Mouse (Mus musculus) limb, embryonic 15.5 days (tissue): ENCODE measurements around the gene Satb2. TPM values are rescaled to one million over a fixed set of nuclear protein-coding genes. Genes with fewer than 3 reads are reported as not detected.

ENCODE experiments used
- ATAC-seq: fragments of 200-750 bp; cut with Nextera tagmentation; 2 replicates; pipeline ENCODE4 v1.8.0; 2017; ENCODE audit warnings: low read depth, moderate TSS enrichment; ENCODE audit not compliant: insufficient number of reproducible peaks, low FRiP score, low TSS enrichment
- H3K27ac ChIP-seq: fragments of 300-500 bp; sonication (generic); 2 replicates; pipeline ENCODE4 v1.5.1; 2015; ENCODE audit warnings: moderate library complexity, mild to moderate bottlenecking, inconsistent platforms
- H3K27me3 ChIP-seq: fragments of 300-500 bp; sonication (generic); 2 replicates; pipeline ENCODE4 v1.6.1; 2015; ENCODE audit warnings: inconsistent platforms
- H3K36me3 ChIP-seq: fragments of 300-500 bp; sonication (generic); 2 replicates; pipeline ENCODE4 v1.6.1; 2015; ENCODE audit warnings: inconsistent platforms
- H3K4me1 ChIP-seq: fragments of 300-500 bp; sonication (generic); 2 replicates; pipeline ENCODE4 v1.6.1; 2015; ENCODE audit warnings: inconsistent platforms
- H3K4me2 ChIP-seq: fragments of 300-500 bp; sonication (generic); 2 replicates; pipeline ENCODE4 v1.6.1; 2015; ENCODE audit warnings: mild to moderate bottlenecking, inconsistent platforms
- H3K4me3 ChIP-seq: fragments of 300-500 bp; sonication (generic); 2 replicates; pipeline ENCODE4 v1.5.1; 2015; ENCODE audit warnings: mild to moderate bottlenecking, inconsistent platforms
- H3K9ac ChIP-seq: fragments of 300-500 bp; sonication (generic); 2 replicates; pipeline ENCODE4 v1.6.1; 2015; ENCODE audit warnings: inconsistent platforms
- H3K9me3 ChIP-seq: fragments of 300-500 bp; sonication (generic); 2 replicates; pipeline ENCODE4 v1.6.1; 2016; ENCODE audit warnings: inconsistent platforms
- WGBS: fragments of 180-500 bp; shearing (Covaris S2); methylation state at CpG from one replicate; pipeline ENCODE4 v1.1.7; 2015; 5-methylcytosine and 5-hydroxymethylcytosine counted together
- polyA plus RNA-seq: library from polyadenylated mRNA; unstranded; fragments of >200 nt; fragmentation: Nextera tagmentation; extraction: Ambion mirVana; gene quantifications from 2 replicates; pipeline ENCODE4 v1.2.1, GENCODE M21; 2015

Gene Satb2
- polyA plus RNA-seq, 1 experiment from 2014 or later: 4.3 TPM

DNA sequence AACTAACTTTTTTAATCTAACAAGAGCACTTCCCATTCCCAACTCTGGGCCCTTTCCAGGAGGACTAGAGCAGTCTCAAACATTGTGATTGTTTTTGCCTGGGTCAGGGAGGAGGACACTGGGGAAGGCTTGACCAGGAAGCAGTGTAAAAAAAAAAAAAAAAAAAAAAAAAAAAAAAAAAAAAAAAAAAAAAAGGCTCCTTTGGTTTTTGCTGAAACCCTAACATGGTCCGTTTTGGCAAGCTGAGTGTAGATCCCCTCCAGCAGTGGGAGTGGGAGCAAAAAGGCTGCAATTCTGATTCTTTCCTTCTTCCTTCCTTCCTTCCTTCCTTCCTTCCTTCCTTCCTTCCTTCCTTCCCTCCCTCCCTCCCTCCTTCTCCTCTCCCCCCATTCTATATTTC is 3.1 kb upstream of the Satb2 start:
- H3K9ac ChIP-seq: no peak overlapping the region
- H3K4me3 ChIP-seq: no peak overlapping the region
- no peaks in the 10 kb centered on the region for H3K9me3 ChIP-seq
- H3K4me1 ChIP-seq: peaks cover 42% of the 10 kb centered on the region
- WGBS: 0% methylated on average over 1 of the region's 1 CpGs
- H3K4me2 ChIP-seq: no peak overlapping the region
- H3K36me3 ChIP-seq: no peaks in the 10 kb centered on the region
- no peak overlapping the region for H3K27ac ChIP-seq
- no peak for ATAC-seq
- H3K27me3 ChIP-seq: peaks cover 84% of the 10 kb centered on the region

DNA sequence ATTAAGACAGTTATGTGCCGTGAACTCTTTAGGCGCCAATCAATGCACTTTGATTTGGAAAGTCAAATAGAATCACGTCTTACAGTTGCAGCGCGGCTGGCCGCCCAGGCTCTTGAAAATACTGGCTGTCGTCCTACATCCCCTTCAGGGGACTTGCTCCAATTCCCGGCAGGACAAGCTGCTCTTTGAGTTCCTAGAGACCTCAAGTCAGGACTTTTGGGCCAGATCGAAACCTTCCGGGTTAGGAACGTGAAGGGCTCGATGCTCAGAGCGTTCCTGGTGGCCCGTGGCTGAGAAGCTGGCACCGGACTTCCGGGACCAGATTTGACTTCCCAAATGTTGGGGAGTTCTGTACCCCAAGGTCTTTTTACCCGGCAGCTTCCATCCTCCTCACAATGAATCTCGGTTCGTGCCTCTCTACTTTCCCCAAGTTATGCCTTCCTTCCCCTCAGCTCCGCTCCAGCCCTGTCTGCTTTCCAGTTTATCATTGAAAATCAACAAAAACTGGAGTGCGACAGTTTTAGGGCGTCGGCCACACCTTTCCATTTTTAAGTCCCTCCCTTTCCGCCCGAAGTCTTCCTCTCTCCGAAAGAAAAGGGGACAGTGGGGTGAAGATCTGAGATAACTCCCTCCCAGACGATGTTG is 2.3 kb upstream of the Satb2 start:
- 2% methylated on average over 27 of the region's 27 CpGs for WGBS
- Histone ChIP-seq H3K4me3 (peak overlapping the region; percentile 27), H3K9me3 (no peaks in the 10 kb centered on the region), H3K27ac (no peak overlapping the region), H3K36me3 (no peaks in the 10 kb centered on the region), H3K4me1 (peaks cover 43% of the 10 kb centered on the region), H3K27me3 (peaks cover 85% of the 10 kb centered on the region), H3K4me2 (peak overlapping the region; percentile 38), H3K9ac (no peak overlapping the region)
- no peak for ATAC-seq

DNA sequence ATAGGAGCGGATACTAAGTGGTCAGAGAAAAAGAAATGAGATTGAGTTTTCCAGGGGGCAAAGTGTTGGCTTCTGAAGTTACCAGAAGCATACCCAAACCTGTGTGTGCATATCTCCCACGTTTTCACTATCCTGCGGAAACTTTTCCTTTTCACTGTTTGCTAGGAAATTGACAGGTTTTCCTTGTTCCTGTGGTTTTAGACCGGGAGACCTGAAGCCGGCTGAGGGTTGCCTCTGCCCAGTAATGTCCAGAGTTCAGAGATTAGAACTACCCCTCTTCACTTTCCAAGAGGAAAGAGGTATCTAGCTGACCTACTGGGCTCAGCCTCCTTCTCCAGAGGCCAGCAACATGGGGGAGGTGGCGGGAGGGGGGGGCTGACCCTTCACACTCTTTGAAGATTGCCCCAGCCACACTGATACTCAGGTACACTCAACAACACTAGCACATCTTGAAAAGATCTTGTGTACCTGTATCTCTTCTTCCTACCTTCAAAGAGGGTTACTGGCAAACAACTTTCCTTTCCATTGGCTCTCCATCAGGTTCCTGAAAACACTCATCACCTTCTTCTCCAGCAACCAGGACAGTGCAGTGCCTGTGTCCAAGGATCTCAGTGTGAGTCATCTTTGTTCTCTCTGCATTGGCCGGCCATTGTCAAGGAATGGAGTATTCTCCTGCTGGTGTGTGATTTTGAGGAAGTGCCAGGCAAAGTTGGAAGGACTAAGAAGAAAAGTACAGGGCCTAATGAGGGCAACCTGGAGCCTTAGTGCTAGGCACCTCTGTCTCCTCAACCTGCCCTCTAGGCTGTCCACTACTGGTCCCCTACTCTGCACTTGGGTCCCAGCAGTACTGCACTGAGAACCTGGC is 1.3 kb upstream of the Satb2 start:
- H3K4me1 ChIP-seq: peaks cover 45% of the 10 kb centered on the region
- no peak overlapping the region for H3K4me3 ChIP-seq
- H3K9me3 ChIP-seq: no peaks in the 10 kb centered on the region
- H3K4me2 ChIP-seq: no peak overlapping the region
- no peak overlapping the region for H3K27ac ChIP-seq
- no peaks in the 10 kb centered on the region for H3K36me3 ChIP-seq
- H3K9ac ChIP-seq: no peak overlapping the region
- WGBS: 6% methylated on average over 7 of the region's 7 CpGs
- H3K27me3 ChIP-seq: peaks cover 81% of the 10 kb centered on the region
- no peak for ATAC-seq

DNA sequence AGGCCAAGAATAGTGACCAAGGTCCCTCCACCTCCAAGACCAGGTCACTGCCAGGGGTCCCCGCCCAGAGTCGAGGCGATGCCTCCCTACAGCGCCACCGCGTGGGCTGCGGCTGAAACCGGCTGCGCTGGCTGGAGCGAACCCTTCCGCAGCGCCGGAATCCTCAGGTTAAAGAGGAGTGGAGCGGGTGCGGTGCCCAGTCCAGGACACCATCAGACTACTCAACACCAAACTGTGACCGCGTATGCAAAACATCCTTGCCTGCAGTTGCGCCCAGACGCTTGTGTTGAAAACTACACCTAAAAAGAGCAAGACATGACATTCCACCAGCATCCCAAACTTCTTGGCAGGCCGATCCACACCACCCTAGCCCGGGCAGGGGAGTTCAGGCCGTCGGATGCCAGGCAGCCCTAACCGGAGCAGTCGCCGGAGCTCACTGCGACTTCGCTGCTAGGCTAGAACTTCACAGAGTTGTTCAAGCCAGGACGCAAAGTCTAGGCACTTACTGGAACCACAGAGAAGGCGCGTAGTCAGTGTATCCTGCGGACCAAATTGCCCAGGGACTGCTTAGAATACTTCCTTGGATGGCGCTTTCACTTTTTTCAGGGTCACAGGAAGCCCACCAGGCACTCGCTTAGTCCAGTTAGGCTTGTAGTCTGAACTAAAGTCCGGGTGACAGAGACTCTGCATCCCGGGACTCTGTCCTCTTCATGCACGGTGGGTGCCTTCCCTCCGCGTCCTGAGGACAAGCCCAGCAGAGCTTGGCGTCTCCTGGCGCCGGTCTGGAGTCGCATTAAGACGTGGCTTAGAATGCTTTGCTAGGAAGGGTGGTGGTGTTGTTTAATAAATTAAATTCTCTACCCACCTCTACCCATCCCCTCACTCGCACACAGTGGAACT is 999 bp downstream of the Satb2 start:
- peaks cover 36% of the 10 kb centered on the region for H3K4me1 ChIP-seq
- H3K36me3 ChIP-seq: no peaks in the 10 kb centered on the region
- H3K27ac ChIP-seq: no peak overlapping the region
- no peak overlapping the region for H3K9ac ChIP-seq
- peaks cover 65% of the 10 kb centered on the region for H3K27me3 ChIP-seq
- no peaks in the 10 kb centered on the region for H3K9me3 ChIP-seq
- peak overlapping the region; percentile 30 for H3K4me3 ChIP-seq
- WGBS: 1% methylated on average over 45 of the region's 45 CpGs
- no peak for ATAC-seq
- peak overlapping the region; percentile 47 for H3K4me2 ChIP-seq

DNA sequence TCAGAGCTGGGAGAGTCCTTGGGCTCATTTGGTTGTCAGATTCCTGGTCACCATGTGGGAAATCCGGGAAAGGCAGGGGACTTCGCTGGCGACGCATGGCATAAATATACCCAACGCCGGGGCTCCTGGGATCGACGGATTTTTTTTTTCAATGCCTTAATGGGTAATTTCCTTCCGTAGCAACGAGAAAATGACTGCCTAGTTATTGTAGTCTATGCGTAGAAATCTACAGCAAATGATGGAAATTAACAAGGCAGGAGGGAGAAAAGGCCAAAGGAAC is 1.7 kb downstream of the Satb2 start:
- H3K36me3 ChIP-seq: no peaks in the 10 kb centered on the region
- WGBS: 5% methylated on average over 11 of the region's 11 CpGs
- peak overlapping the region; percentile 30 for H3K4me3 ChIP-seq
- H3K4me1 ChIP-seq: peaks cover 40% of the 10 kb centered on the region
- H3K27me3 ChIP-seq: peaks cover 59% of the 10 kb centered on the region
- ATAC-seq: no peak
- H3K4me2 ChIP-seq: peak overlapping the region; percentile 47
- no peak overlapping the region for H3K27ac ChIP-seq
- no peak overlapping the region for H3K9ac ChIP-seq
- no peaks in the 10 kb centered on the region for H3K9me3 ChIP-seq

DNA sequence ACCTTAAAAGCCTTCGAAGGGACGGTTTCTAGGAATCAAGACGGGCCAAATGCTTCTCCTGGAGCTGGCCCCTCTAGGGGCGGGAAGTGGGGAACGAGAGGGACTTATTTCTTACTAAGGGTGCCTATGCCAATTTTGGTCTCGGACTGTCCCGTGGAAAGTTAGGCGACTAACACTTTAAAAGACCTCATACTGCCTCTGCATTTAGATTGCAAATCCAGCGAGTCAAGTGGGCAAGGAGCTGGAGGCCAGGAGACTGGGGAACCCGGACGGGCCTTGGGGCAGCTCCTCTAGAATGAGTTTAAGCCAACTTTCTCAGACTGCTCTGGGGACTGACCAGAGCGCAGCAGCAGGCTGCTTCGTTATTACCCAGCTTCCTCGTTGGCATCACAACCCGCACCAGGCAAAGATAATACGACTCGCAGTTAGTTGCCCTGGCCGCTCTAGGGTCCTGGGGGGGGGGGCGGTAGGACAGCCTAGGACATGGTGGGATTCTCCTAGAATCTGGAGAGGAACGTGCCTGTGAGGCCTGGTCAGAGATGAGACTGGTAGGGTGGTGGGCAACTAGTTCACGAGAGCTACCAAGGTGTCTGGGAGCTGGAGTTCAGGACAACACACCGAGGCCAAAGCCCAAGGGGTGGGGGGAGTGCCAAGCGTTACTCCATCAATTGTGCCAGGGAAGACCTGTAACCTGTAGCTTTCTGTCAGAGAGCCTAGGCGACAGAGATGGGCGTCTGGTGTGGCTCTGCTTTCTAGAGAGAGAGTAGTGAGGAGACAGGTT is 2.2 kb downstream of the Satb2 start:
- Histone ChIP-seq H3K4me2 (0 out of 2 replicates have a peak overlapping the region, but pooled peaks have one; percentile 47), H3K4me1 (peaks cover 46% of the 10 kb centered on the region), H3K9me3 (no peaks in the 10 kb centered on the region), H3K27me3 (peaks cover 57% of the 10 kb centered on the region), H3K36me3 (no peaks in the 10 kb centered on the region), H3K4me3 (0 out of 2 replicates have a peak overlapping the region, but pooled peaks have one; percentile 30), H3K9ac (no peak overlapping the region), H3K27ac (no peak overlapping the region)
- no peak for ATAC-seq
- WGBS: 10% methylated on average over 25 of the region's 25 CpGs

DNA sequence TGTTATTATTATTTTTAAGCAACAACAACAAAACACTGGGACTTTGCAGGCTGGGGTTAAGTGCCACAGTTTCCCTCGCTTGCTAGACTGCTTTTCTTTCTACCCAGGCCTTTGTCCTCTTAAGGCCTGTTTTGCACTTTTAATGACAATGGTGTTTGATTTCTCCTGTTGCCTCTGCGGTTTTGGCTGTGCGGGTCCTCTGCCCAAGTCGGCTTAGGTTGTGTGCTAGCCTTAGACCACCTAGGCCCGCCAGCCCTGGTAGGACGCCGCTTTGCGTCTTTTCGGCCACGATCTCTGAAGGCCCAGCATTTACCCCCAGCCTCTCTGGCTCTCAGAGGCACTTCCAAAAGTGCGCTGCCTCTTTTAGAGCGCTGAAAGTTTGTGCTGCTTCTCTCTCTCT is 2.9 kb downstream of the Satb2 start:
- H3K9ac ChIP-seq: no peak overlapping the region
- no peak overlapping the region for H3K4me3 ChIP-seq
- H3K27ac ChIP-seq: no peak overlapping the region
- H3K27me3 ChIP-seq: peaks cover 57% of the 10 kb centered on the region
- no peaks in the 10 kb centered on the region for H3K9me3 ChIP-seq
- 16% methylated on average over 12 of the region's 12 CpGs for whole genome bisulfite sequencing
- H3K4me2 ChIP-seq: no peak overlapping the region
- ATAC-seq: no peak
- no peaks in the 10 kb centered on the region for H3K36me3 ChIP-seq
- H3K4me1 ChIP-seq: peaks cover 46% of the 10 kb centered on the region

DNA sequence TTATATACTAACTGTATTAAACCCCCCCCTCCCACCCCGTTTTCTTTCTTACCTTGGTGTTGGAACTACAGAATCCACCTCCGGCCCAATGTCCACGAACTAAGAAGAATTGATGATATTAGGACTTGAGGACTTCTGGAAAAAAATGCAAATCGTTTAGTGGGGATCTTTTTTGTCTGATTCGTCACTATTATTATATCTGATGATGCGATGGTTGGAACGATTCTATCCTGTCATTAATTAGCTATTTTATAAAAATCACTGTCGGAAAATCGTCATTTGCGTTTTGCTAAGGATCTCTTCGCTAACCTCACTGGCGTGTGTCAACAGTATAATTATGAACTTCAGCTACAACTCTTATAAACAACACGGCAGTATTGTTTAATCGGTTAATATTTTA is 4.3 kb downstream of the Satb2 start:
- Histone ChIP-seq H3K4me1 (peaks cover 52% of the 10 kb centered on the region), H3K4me3 (no peak overlapping the region), H3K27me3 (peaks cover 56% of the 10 kb centered on the region), H3K36me3 (no peaks in the 10 kb centered on the region), H3K9me3 (no peaks in the 10 kb centered on the region), H3K27ac (no peak overlapping the region), H3K9ac (no peak overlapping the region), H3K4me2 (no peak overlapping the region)
- no peak for ATAC-seq
- WGBS: 7% methylated on average over 14 of the region's 14 CpGs

DNA sequence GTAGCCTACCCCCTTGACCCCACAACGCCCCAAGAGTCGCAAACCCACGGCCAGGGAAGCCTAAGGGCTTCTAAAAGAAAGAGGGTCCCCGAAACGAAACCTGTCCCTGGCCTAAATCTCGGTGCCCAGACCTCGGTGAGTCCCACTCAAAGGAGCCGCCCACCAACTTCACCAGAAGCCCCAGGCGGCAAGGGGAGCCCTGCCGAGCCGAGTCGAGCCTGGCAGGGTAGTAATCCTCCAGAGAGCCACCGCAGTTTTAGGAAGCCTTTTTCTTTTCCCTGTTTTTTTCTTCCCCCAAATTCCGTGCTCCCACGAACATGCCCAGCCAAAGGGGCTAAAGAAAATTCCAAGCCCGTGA is 4.9 kb downstream of the Satb2 start:
- peaks cover 52% of the 10 kb centered on the region for H3K4me1 ChIP-seq
- ATAC-seq: no peak
- peak overlapping the region; percentile 70 for H3K4me3 ChIP-seq
- peaks cover 62% of the 10 kb centered on the region for H3K27me3 ChIP-seq
- H3K27ac ChIP-seq: peak overlapping the region; percentile 88; the same call in 1 of the 2 replicates
- H3K4me2 ChIP-seq: peak overlapping the region; percentile 97
- H3K9ac ChIP-seq: peak overlapping the region; percentile 61
- H3K9me3 ChIP-seq: no peaks in the 10 kb centered on the region
- no peaks in the 10 kb centered on the region for H3K36me3 ChIP-seq
- WGBS: 0% methylated on average over 16 of the region's 16 CpGs

DNA sequence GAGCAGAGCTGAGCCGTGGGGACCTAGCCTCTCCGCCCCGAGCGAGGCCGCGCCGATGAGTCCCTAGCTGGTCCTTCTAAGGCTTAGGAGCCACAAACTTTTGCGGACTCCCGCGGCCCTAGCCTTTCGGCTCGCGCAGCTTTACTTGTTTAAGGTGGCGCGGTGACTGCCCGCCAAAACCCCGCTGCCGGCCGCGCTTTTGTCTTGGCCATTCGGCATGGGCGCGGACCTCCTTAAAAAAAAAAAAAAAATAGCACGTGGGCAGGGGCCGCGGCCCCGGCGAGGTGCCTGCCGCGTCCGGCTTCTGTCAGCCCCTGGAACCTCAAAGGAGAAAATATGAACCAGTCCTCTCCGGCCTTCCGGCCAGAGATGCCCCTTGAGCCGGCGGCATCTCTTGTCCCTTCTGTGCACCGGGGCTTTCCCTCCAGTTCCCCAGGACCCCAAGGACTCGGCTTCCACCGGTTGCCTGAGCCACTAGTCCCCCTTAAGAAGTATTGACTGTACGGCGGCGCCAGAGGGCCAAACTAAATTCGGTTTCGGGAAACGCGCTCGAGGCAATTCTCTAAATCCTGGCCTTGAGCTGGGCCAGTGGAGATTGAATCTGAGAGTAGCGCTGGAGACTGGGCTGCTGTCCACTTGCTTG is 5.4 kb downstream of the Satb2 start:
- peak; percentile 68 for ATAC-seq
- Histone ChIP-seq H3K9ac (peak overlapping the region; percentile 61), H3K27me3 (peaks cover 64% of the 10 kb centered on the region), H3K4me1 (peaks cover 49% of the 10 kb centered on the region), H3K4me3 (peak overlapping the region; percentile 70), H3K27ac (peak overlapping the region; percentile 88), H3K36me3 (no peaks in the 10 kb centered on the region), H3K4me2 (peak overlapping the region; percentile 97), H3K9me3 (no peaks in the 10 kb centered on the region)
- WGBS: under 1% methylated on average over 47 of the region's 47 CpGs
